Mouse (Mus musculus) heart, embryonic 10.5 days (tissue): ENCODE data around the gene Dhdds. TPM values are rescaled to one million over a fixed set of nuclear protein-coding genes. Genes with fewer than 3 reads are reported as not detected.
"Not testable (repeated sequence)": the region's sequence is repeated elsewhere in the genome, so short reads cannot be mapped to it uniquely, and the experiment has no call there.

Experiments
- DNase-seq: peaks from one replicate; pipeline ENCODE4 v3.0.0-alpha.2; 2017; ENCODE audit warnings: low spot score
- H3K27ac ChIP-seq: fragments of 300-500 bp; sonication (generic); 2 replicates; pipeline ENCODE4 v1.5.1; 2016; ENCODE audit warnings: mild to moderate bottlenecking
- H3K27me3 ChIP-seq: fragments of 300-500 bp; sonication (generic); 2 replicates; pipeline ENCODE4 v1.6.1; 2016; ENCODE audit warnings: mild to moderate bottlenecking; ENCODE audit not compliant: poor library complexity, insufficient read depth, severe bottlenecking
- H3K36me3 ChIP-seq: fragments of 300-500 bp; sonication (generic); 2 replicates; pipeline ENCODE4 v1.6.1; 2016; ENCODE audit warnings: mild to moderate bottlenecking, moderate library complexity
- H3K4me1 ChIP-seq: fragments of 300-500 bp; sonication (generic); 2 replicates; pipeline ENCODE4 v1.6.1; 2016; ENCODE audit warnings: mild to moderate bottlenecking
- H3K4me3 ChIP-seq: fragments of 300-500 bp; sonication (generic); 2 replicates; pipeline ENCODE4 v1.5.1; 2016; ENCODE audit warnings: mild to moderate bottlenecking, moderate library complexity
- H3K9me3 ChIP-seq: fragments of 300-500 bp; sonication (generic); 2 replicates; pipeline ENCODE4 v1.6.1; 2016; ENCODE audit warnings: mild to moderate bottlenecking, moderate library complexity
- WGBS: fragments of 180-500 bp; shearing (Covaris S2); methylation state at CpG from one replicate; pipeline ENCODE4 v1.1.7; 2016; 5-methylcytosine and 5-hydroxymethylcytosine counted together
- polyA plus RNA-seq: library from polyadenylated mRNA; unstranded; fragments of >200 nt; fragmentation: Nextera tagmentation; extraction: Ambion mirVana; gene quantifications from 2 replicates; pipeline ENCODE4 v1.2.1, GENCODE M21; 2016

Gene Dhdds
- polyA plus RNA-seq, 1 experiment from 2014 or later, result 39.0 TPM

GRCm38 (mm10) chr4:133991087-133991660, 9.5 kb downstream of the Dhdds start:
- no peaks in the 10 kb centered on the region for H3K9me3 ChIP-seq
- H3K4me1 ChIP-seq, result no peaks in the 10 kb centered on the region
- no peak for DNase-seq
- H3K4me3 ChIP-seq, result no peak overlapping the region
- WGBS, result 91% methylated on average over 13 of the region's 13 CpGs
- no peaks in the 10 kb centered on the region for H3K27me3 ChIP-seq
- H3K27ac ChIP-seq, result no peak overlapping the region
- H3K36me3 ChIP-seq, result peaks cover 88% of the 10 kb centered on the region

DNA sequence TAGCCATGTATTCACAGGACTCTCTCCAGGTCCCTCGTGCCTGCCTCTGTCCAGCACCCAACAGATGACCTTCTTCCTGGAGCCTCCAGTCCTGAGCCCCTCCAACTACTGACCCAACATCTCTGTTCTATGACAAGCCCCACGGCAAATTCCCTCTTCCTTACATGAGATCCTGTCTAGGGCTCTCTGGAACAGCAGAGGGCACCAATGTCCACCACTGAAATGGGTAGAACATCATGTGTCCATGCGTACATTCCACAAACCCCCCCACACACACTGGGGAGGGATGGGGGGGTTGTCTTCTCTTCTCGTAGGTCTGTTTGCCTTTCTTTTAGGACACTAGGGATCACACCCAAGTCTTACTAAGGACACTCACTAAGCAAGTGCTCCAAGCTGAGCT, 10.7 kb downstream of the Dhdds start:
- peaks cover 82% of the 10 kb centered on the region for H3K36me3 ChIP-seq
- WGBS, result 74% methylated on average over 4 of the region's 4 CpGs

GRCm38 (mm10) chr4:133988289-133988688, 12.4 kb downstream of the Dhdds start:
- not testable (repeated sequence) for DNase-seq, H3K4me1 ChIP-seq, H3K27me3 ChIP-seq, H3K4me3 ChIP-seq, H3K9me3 ChIP-seq, H3K27ac ChIP-seq
- peaks cover 64% of the 10 kb centered on the region for H3K36me3 ChIP-seq
- 80% methylated on average over 8 of the region's 8 CpGs for WGBS

More for the DNA sequence above, 10.7 kb downstream of the Dhdds start:
- no peak for DNase-seq
- Histone ChIP-seq H3K4me3 (no peak overlapping the region), H3K27me3 (no peaks in the 10 kb centered on the region), H3K9me3 (no peaks in the 10 kb centered on the region), H3K27ac (no peak overlapping the region), H3K4me1 (no peaks in the 10 kb centered on the region)

GRCm38 (mm10) chr4:133982936-133983335, 17.8 kb downstream of the Dhdds start:
- Histone ChIP-seq H3K27me3 (no peaks in the 10 kb centered on the region), H3K4me1 (peaks cover 21% of the 10 kb centered on the region), H3K9me3 (no peaks in the 10 kb centered on the region), H3K4me3 (no peak overlapping the region), H3K36me3 (peaks cover 55% of the 10 kb centered on the region), H3K27ac (no peak overlapping the region)
- 87% methylated on average over 13 of the region's 13 CpGs for WGBS
- no peak for DNase-seq

- Histone ChIP-seq H3K9me3 (no peaks in the 10 kb centered on the region), H3K36me3 (peaks cover 53% of the 10 kb centered on the region), H3K4me3 (no peak overlapping the region), H3K27me3 (no peaks in the 10 kb centered on the region), H3K27ac (peak overlapping the region; percentile 85), H3K4me1 (peaks cover 21% of the 10 kb centered on the region)
- 35% methylated on average over 5 of the region's 5 CpGs for WGBS
- DNase-seq, result no peak
Observed at GRCm38 (mm10) chr4:133980496-133980895, 20.2 kb downstream of the Dhdds start.

- Histone ChIP-seq H3K27ac (no peak overlapping the region), H3K27me3 (no peaks in the 10 kb centered on the region), H3K4me1 (peaks cover 21% of the 10 kb centered on the region), H3K36me3 (peaks cover 61% of the 10 kb centered on the region), H3K9me3 (no peaks in the 10 kb centered on the region), H3K4me3 (no peak overlapping the region)
- WGBS, result 91% methylated on average over 10 of the region's 10 CpGs
- no peak for DNase-seq
Observed at GRCm38 (mm10) chr4:133978021-133978711, 22.6 kb downstream of the Dhdds start.

DNA sequence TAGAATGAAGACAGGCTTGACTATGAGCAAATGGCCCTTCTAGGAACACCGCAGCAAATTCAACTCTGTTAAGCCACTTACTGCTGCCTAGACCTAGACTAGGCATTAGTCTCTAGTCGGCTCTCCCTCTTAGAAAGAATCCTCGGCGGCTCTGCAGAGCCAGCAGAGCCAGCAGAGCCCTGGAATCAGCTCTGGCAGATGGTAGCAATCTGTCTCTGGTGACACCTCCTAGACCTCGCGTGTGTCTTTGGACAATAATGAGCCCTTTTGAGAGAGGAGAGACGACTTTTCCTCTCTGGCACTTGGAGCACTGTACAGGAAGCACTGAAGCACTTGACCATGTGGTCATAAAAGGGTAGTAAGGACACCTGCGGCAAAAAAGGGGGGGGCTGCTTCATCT, 29.0 kb downstream of the Dhdds start:
- WGBS, result 77% methylated on average over 8 of the region's 8 CpGs
- H3K36me3 ChIP-seq, result peaks cover 53% of the 10 kb centered on the region
- no peak overlapping the region for H3K4me3 ChIP-seq
- H3K4me1 ChIP-seq, result peaks cover 15% of the 10 kb centered on the region
- H3K27me3 ChIP-seq, result no peaks in the 10 kb centered on the region
- no peak for DNase-seq
- no peaks in the 10 kb centered on the region for H3K9me3 ChIP-seq
- no peak overlapping the region for H3K27ac ChIP-seq

- no peak for DNase-seq
- H3K36me3 ChIP-seq, result peaks cover 55% of the 10 kb centered on the region
- 92% methylated on average over 13 of the region's 13 CpGs for WGBS
- no peaks in the 10 kb centered on the region for H3K27me3 ChIP-seq
- H3K4me3 ChIP-seq, result no peak overlapping the region
- H3K27ac ChIP-seq, result no peak overlapping the region
- no peaks in the 10 kb centered on the region for H3K9me3 ChIP-seq
- H3K4me1 ChIP-seq, result peaks cover 24% of the 10 kb centered on the region
Observed at GRCm38 (mm10) chr4:133970876-133971275, 29.8 kb downstream of the Dhdds start.

GRCm38 (mm10) chr4:133970196-133970595, 30.5 kb downstream of the Dhdds start:
- Histone ChIP-seq H3K27ac (no peak overlapping the region), H3K4me1 (peaks cover 27% of the 10 kb centered on the region), H3K9me3 (no peaks in the 10 kb centered on the region), H3K27me3 (no peaks in the 10 kb centered on the region), H3K4me3 (no peak overlapping the region), H3K36me3 (peaks cover 57% of the 10 kb centered on the region)
- WGBS, result 46% methylated on average over 4 of the region's 4 CpGs
- no peak for DNase-seq

DNA sequence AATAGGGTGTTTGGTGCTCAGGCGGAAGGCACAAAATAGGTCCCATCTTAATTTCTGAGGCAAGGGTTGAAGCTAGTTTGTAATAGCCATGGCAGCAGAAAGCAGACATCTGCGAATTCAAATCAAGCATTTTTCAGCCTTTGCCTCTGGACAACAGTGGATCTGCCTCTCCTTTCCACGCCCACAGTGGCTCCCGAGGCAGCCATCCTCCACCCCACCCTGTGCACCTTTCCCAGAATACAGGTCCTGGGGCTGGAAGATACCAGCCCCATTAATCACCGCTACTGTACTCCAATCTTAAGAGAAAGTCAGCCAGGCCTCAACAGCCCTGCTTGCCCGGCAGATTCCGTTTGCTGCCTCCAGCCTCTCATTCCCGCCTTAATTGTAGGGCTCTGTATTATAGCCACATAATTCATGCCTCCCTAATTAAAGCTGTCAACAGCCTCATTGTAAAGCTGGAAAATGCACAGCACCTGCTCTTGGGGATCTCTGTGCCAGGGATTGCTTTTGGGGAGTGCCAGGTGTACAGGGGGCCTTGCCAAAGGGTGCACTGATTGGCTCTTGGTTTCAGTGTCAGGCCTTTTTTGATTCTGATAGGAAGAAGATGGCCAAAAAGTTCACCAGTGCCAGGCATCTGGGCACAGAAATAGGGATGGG, 31.5 kb downstream of the Dhdds start:
- 67% methylated on average over 8 of the region's 8 CpGs for WGBS
- no peak for DNase-seq
- peak overlapping the region; percentile 80 for H3K4me3 ChIP-seq
- H3K36me3 ChIP-seq, result peaks cover 58% of the 10 kb centered on the region
- no peaks in the 10 kb centered on the region for H3K9me3 ChIP-seq
- no peaks in the 10 kb centered on the region for H3K27me3 ChIP-seq
- peaks cover 27% of the 10 kb centered on the region for H3K4me1 ChIP-seq
- no peak overlapping the region for H3K27ac ChIP-seq

- peak within 1 kb of the TSS; percentile 100 for H3K27ac ChIP-seq
- H3K4me1 ChIP-seq, result peaks cover 27% of the 10 kb centered on the region
- H3K9me3 ChIP-seq, result no peaks in the 10 kb centered on the region
- no peaks in the 10 kb centered on the region for H3K27me3 ChIP-seq
- peak within 1 kb of the TSS; percentile 80 for H3K4me3 ChIP-seq
- under 1% methylated on average over 42 of the region's 42 CpGs for WGBS
- DNase-seq, result peak; percentile 85
- peaks cover 63% of the 10 kb centered on the region for H3K36me3 ChIP-seq
Observed at GRCm38 (mm10) chr4:133968150-133968921, 32.4 kb downstream of the Dhdds start, which contains the start of gene Hmgn2. Gene Hmgn2 (minus strand): TSS chr4:133968650.

- under 1% methylated on average over 29 of the region's 29 CpGs for WGBS
Observed at GRCm38 (mm10) chr4:133967866-133968149, 32.9 kb downstream of the Dhdds start.

More at GRCm38 (mm10) chr4:133967866-133968149, 32.9 kb downstream of the Dhdds start:
- Histone ChIP-seq H3K36me3 (peaks cover 68% of the 10 kb centered on the region), H3K4me3 (peak overlapping the region; percentile 80), H3K27ac (peak overlapping the region; percentile 100), H3K9me3 (no peaks in the 10 kb centered on the region), H3K4me1 (peaks cover 27% of the 10 kb centered on the region), H3K27me3 (no peaks in the 10 kb centered on the region)
- peak; percentile 97 for DNase-seq
